Mouse (Mus musculus) ES-Bruce4 (cell line): ENCODE data around the gene Usp31.

Experiments used
- CTCF ChIP-seq: IDR thresholded peaks from one replicate; pipeline ENCODE4 v1.8.1; 2011; ENCODE audit warnings: low read depth, low read length
- POLR2A ChIP-seq: IDR thresholded peaks from one replicate; pipeline ENCODE4 v1.8.1; 2011; ENCODE audit warnings: low read length; ENCODE audit not compliant: insufficient read depth

DNA sequence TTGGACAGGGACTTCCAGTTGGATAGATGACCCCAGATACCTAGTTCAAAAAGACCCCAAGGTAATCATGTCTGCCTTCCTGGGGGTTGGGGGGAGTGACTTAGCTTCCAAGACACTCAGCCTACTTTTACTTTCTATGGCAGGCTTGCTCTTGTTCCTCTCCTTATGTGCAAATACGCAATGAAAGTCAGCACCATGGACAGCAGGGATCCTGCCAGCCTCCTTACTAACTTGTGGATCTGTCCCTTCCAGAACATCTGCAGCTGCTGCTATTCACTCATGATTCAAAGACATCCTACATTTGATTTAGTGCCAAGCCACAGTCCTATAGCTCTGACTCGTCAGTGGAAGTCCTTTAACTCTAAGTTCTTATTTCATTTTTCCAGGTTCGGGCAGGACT lies 110.7 kb downstream of the Usp31 start:
- TF ChIP-seq CTCF (no peak), POLR2A (no peak)
